Mouse (Mus musculus): ENCODE measurements around the gene Pcnp. TPM values are rescaled to one million over a fixed set of nuclear protein-coding genes. Genes with fewer than 3 reads are reported as not detected.
A peak's percentile ranks its signal among the peaks of the same experiment; 100 is the strongest.

The Pcnp gene
- total and polyA plus RNA-seq, 3 experiments, result 67.4 to 177 (median 154) TPM

DNA sequence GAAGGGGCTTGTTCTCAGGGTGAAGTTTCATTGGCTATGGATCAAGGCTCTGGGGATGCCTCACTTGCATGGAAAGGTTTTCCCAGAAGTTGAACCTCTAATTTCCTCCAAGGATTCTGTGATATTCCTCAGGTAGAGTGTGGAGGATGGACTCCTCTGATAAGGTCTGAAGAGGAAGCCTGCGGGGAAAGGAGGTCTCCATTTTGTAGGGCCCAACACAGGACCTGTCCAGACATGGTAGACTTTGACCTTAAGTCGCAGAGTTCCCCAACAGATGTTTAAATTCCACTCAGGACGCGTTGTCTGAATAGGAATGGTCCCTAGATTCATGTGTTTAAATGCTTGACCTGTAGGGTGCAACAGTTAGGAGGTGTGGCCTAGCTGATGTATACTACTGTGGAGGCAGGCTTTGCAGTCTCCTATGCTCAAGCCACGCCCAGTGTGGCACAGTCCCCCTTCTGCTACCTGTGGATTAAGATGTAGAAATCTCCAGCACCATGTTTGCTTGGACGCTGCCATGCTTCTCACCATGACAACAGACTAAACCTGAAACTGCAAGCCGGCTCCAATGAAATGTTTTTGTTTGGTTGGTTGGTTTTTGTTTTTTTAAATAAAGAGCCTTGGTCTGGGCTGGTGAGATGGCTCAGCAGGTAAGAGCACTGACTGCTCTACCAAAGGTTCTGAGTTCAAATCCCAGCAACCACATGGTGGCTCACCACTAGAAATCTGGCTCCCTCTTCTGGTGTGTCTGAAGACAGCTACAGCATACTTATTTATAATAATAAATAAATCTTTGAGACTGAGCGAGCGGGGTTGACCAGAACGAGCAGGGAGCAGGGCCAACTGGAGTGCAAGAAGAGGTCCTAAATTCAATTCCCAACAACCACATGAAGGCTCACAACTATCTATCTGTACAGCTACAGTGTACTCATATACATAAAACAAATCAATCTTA is 16.5 kb downstream of the Pcnp start:
- peaks cover 4% of the 10 kb centered on the region for H3K9me3 ChIP-seq (replicated peaks; ENCODE audit: low read length)
- H3K27ac ChIP-seq (ENCODE audit: insufficient read depth, low read depth), result no peak overlapping the region
- H3K4me2 ChIP-seq (ENCODE audit: insufficient read depth, low read depth, poor library complexity, severe bottlenecking), result no peak overlapping the region
- peaks cover 0 to 3% of the 10 kb centered on the region in 2 experiments; a peak in 2 of 4 replicates for H3K4me1 ChIP-seq (ENCODE audit: control insufficient read depth in 1 of 2, insufficient read depth in 2 of 2)
- peaks cover 31 to 73% of the 10 kb centered on the region in 2 experiments for H3K36me3 ChIP-seq (replicated peaks in 1 of 2; ENCODE audit: control insufficient read depth in 1 of 2, insufficient read depth in 1 of 2, low read length in 1 of 2)
- in situ Hi-C loops (cut with MboI; ENCODE audit: low pct_ligation_motif_present, low pct_unique_long_range_greater_than_20kb, low sequenced_read_pairs), result no loop called here
- H3K79me2 ChIP-seq (replicated peaks; ENCODE audit: control insufficient read depth, extremely low read depth, insufficient read depth, poor library complexity, severe bottlenecking), result no peaks in the 10 kb centered on the region; the same call in 1 of the 2 replicates
- no peak for DNase-seq (ENCODE audit: extremely low read depth)
- dilution Hi-C loops (cut with MboI; ENCODE audit: extremely low pct_ligation_motif_present, extremely low pct_unique_long_range_greater_than_20kb, low sequenced_read_pairs), result no loop called here
- no peak overlapping the region for H3K4me3 ChIP-seq (replicated peaks in 1 of 3; ENCODE audit: low read depth in 2 of 3, low read length in 2 of 3, poor library complexity in 1 of 3)
- no peak overlapping the region for H3K9ac ChIP-seq (ENCODE audit: insufficient read depth, low read depth)
- 0 out of 4 replicates have a peak, but pooled peaks of 1 of the 2 experiments have one; percentile 23 for TF ChIP-seq CTCF (conservative IDR thresholded peaks at IDR 0.05 in 1 of 2, IDR thresholded peaks at IDR 0.05 in 1 of 2; ENCODE audit: low read depth in 2 of 2, low read length in 2 of 2)
- no peak for TF ChIP-seq MAFK (IDR thresholded peaks at IDR 0.05; ENCODE audit: insufficient replicate concordance, low read length)
- peak; percentile 34; the same call in 1 of the 2 replicates for TF ChIP-seq ZMIZ1 (IDR thresholded peaks at IDR 0.05; ENCODE audit: low read depth, low read length)
- H3K27me3 ChIP-seq (replicated peaks), result no peaks in the 10 kb centered on the region

DNA sequence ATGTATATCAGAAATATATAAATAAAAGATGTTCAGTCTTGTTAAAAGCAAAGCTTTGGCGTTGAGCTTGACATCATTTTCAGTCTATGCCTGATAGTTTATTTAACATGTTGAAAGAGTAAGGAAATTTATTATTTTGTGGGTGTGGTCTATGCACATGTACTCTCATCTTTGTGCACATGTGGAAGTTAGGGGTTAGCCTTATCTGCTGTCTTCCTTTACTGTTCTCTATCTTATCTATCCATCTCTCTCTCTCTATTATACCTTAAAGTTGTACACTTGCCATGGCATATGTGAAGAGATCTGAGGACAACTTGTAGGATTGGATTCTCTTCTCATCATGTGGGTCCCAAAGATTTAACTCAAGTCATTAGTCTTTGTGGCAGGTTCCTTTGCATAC is 20.7 kb downstream of the Pcnp start:
- H3K4me3 ChIP-seq (replicated peaks in 1 of 3; ENCODE audit: low read depth in 2 of 3, low read length in 2 of 3, poor library complexity in 1 of 3), result no peak overlapping the region
- H3K4me2 ChIP-seq (ENCODE audit: insufficient read depth, low read depth, poor library complexity, severe bottlenecking), result no peak overlapping the region
- H3K79me2 ChIP-seq (replicated peaks; ENCODE audit: control insufficient read depth, extremely low read depth, insufficient read depth, poor library complexity, severe bottlenecking), result no peaks in the 10 kb centered on the region; the same call in 1 of the 2 replicates
- DNase-seq (ENCODE audit: extremely low read depth), result no peak
- in situ Hi-C loops (cut with MboI; ENCODE audit: low pct_ligation_motif_present, low pct_unique_long_range_greater_than_20kb, low sequenced_read_pairs), result no loop called here
- no peaks in the 10 kb centered on the region for H3K27me3 ChIP-seq (replicated peaks)
- TF ChIP-seq ZMIZ1 (IDR thresholded peaks at IDR 0.05; ENCODE audit: low read depth, low read length) (no peak), MYC (IDR thresholded peaks at IDR 0.05; ENCODE audit: low read depth, low read length) (no peak), USF2 (conservative IDR thresholded peaks at IDR 0.05; ENCODE audit: low read depth, low read length) (no peak), HCFC1 (IDR thresholded peaks at IDR 0.05; ENCODE audit: low read depth, low read length) (no peak)
- dilution Hi-C loops (cut with MboI; ENCODE audit: extremely low pct_ligation_motif_present, extremely low pct_unique_long_range_greater_than_20kb, low sequenced_read_pairs), result no loop called here
- peaks cover 0 to 3% of the 10 kb centered on the region in 2 experiments; a peak in 2 of 4 replicates for H3K4me1 ChIP-seq (ENCODE audit: control insufficient read depth in 1 of 2, insufficient read depth in 2 of 2)
- no peak overlapping the region for H3K9ac ChIP-seq (ENCODE audit: insufficient read depth, low read depth)
- peaks cover 4% of the 10 kb centered on the region for H3K9me3 ChIP-seq (replicated peaks; ENCODE audit: low read length)
- H3K27ac ChIP-seq (ENCODE audit: insufficient read depth, low read depth), result no peak overlapping the region
- H3K36me3 ChIP-seq (replicated peaks in 1 of 2; ENCODE audit: control insufficient read depth in 1 of 2, insufficient read depth in 1 of 2, low read length in 1 of 2), result peaks cover 37 to 82% of the 10 kb centered on the region in 2 experiments

DNA sequence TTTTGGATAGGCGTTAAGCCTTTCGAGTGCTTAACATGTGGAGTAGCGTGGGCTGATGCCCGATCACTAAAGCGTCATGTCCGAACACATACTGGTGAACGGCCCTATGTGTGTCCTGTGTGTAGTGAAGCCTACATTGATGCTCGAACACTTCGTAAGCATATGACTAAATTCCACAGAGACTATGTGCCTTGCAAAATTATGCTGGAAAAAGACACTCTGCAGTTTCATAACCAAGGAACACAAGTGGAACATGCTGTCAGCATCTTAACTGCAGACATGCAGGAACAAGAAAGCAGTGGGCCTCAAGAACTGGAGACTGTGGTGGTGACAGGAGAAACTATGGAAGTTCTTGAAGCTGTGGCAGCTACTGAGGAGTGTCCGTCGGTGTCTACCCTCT is 22.7 kb downstream of the Pcnp start:
- no peaks in the 10 kb centered on the region for H3K9me3 ChIP-seq (replicated peaks; ENCODE audit: low read length)
- dilution Hi-C loops (cut with MboI; ENCODE audit: extremely low pct_ligation_motif_present, extremely low pct_unique_long_range_greater_than_20kb, low sequenced_read_pairs), result no loop called here
- TF ChIP-seq EP300 (IDR thresholded peaks at IDR 0.05; ENCODE audit: low read length) (no peak), CHD2 (IDR thresholded peaks at IDR 0.05; ENCODE audit: low read length) (no peak), PAX5 (IDR thresholded peaks at IDR 0.05; ENCODE audit: low read length) (no peak), ELF1 (IDR thresholded peaks at IDR 0.05; ENCODE audit: low read depth, low read length) (no peak), POLR2AphosphoS2 (IDR thresholded peaks at IDR 0.05; ENCODE audit: low read depth, low read length) (no peak), CTCF (conservative IDR thresholded peaks at IDR 0.05 in 1 of 2, IDR thresholded peaks at IDR 0.05 in 1 of 2; ENCODE audit: low read depth in 2 of 2, low read length in 2 of 2) (no peak), E2F4 (IDR thresholded peaks at IDR 0.05; ENCODE audit: insufficient replicate concordance, low read depth, low read length) (no peak), UBTF (IDR thresholded peaks at IDR 0.05; ENCODE audit: low read depth, low read length) (no peak), ZNF384 (IDR thresholded peaks at IDR 0.05; ENCODE audit: low read depth, low read length) (no peak), GABPA (IDR thresholded peaks at IDR 0.05; ENCODE audit: insufficient replicate concordance, low read depth, low read length) (no peak), ZC3H11A (IDR thresholded peaks at IDR 0.05; ENCODE audit: low read depth, low read length) (no peak), MAX (IDR thresholded peaks at IDR 0.05; ENCODE audit: low read length) (no peak), JUND (conservative IDR thresholded peaks at IDR 0.05; ENCODE audit: low read depth, low read length) (no peak), HCFC1 (IDR thresholded peaks at IDR 0.05; ENCODE audit: low read depth, low read length) (no peak)

More for the DNA sequence above, 22.7 kb downstream of the Pcnp start:
- in situ Hi-C loops (cut with MboI; ENCODE audit: low pct_ligation_motif_present, low pct_unique_long_range_greater_than_20kb, low sequenced_read_pairs), result no loop called here
- Histone ChIP-seq H3K9ac (ENCODE audit: insufficient read depth, low read depth) (no peak overlapping the region), H3K36me3 (replicated peaks in 1 of 2; ENCODE audit: control insufficient read depth in 1 of 2, insufficient read depth in 1 of 2, low read length in 1 of 2) (peaks cover 41 to 85% of the 10 kb centered on the region in 2 experiments), H3K4me1 (ENCODE audit: control insufficient read depth in 1 of 2, insufficient read depth in 2 of 2) (peaks cover 0 to 3% of the 10 kb centered on the region in 2 experiments; a peak in 2 of 4 replicates), H3K27me3 (replicated peaks) (no peaks in the 10 kb centered on the region), H3K4me3 (replicated peaks in 1 of 3; ENCODE audit: low read depth in 2 of 3, low read length in 2 of 3, poor library complexity in 1 of 3) (no peak overlapping the region), H3K27ac (ENCODE audit: insufficient read depth, low read depth) (no peak overlapping the region), H3K79me2 (replicated peaks; ENCODE audit: control insufficient read depth, extremely low read depth, insufficient read depth, poor library complexity, severe bottlenecking) (no peaks in the 10 kb centered on the region; the same call in 1 of the 2 replicates), H3K4me2 (ENCODE audit: insufficient read depth, low read depth, poor library complexity, severe bottlenecking) (no peak overlapping the region)
- no peak for DNase-seq (ENCODE audit: extremely low read depth)
